Mouse (Mus musculus) layer of hippocampus, adult 8-10 months (tissue): Measurements from ENCODE around the gene 1700086D15Rik. TPM values are rescaled to one million over a fixed set of nuclear protein-coding genes. Genes with fewer than 3 reads are reported as not detected.

Experiments
- DNase-seq, 2 experiments: peaks; one replicate each; pipeline ENCODE4 v3.0.0; 2022; ENCODE audit warnings: low spot score in 2 of 2
- total RNA-seq, 4 experiments: library from RNA; stranded (reverse); gene quantifications; 2 replicates each; pipeline ENCODE4 v1.2.4; 2022

The 1700086D15Rik gene
- 1 to 10 TPM; 2.1 to 5.2 (median 2.7) TPM for total RNA-seq

DNA sequence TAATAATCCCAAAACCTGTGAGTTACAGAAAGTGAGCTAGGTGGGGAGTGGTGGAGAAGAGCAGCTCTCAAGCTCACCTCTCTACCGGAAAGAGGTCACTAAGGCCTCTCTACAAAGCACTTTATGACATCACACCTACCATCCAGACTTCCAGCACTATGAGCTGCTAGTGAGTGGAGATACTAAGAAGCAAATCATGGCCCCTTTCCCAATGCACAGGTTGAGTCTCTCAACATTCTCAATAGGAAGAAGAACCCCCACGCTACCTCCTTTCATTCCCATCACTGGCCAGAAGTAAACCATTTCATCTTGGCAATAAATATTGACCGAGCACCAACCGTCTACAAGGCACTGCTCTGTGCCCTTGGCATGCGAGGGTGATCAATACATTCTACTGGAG is at the start of gene 1700086D15Rik:
Gene 1700086D15Rik (minus strand): TSS at position 101 of the 400 bp plus-strand sequence.
- no peak for DNase-seq

DNA sequence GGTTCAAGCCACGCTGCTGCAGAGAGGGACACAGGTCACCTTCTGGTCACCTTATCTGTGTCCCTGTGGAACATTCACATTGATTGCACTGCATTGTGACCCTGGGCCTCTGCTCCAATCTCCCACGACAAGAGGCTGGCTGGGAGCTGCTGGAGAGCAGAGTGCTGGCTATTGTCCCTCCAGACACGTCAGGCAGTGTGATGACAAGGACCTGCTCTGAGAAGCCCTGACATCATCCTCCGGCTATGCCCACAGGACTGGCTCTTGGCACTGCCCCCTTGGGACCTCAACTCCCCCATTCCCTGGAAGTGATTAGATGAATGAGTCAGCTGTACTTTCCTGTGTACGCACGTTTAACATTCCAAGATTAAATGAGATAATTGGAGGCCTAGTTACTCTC is 49.8 kb upstream of the 1700086D15Rik start:
- DNase-seq, result no peak

DNA sequence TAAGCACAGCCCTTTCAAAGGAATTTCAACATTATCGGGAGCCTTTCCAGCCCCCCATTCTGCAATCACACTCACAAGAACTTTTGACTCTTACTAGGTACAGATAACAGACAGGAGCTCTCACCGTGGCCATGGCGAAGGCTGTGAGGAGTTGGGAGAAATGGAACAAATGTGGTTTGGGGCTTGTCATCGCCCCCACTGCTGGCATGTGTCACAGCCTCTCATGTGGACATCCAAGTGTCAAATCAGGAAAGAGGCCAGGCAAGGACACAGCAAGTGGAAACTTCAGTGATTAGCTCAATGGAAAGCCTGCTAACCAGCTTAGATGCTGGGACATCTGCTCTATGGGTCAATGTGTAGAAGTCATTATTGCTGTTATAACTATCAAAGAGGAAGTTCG is 45.6 kb upstream of the 1700086D15Rik start:
- DNase-seq, result no peak

DNA sequence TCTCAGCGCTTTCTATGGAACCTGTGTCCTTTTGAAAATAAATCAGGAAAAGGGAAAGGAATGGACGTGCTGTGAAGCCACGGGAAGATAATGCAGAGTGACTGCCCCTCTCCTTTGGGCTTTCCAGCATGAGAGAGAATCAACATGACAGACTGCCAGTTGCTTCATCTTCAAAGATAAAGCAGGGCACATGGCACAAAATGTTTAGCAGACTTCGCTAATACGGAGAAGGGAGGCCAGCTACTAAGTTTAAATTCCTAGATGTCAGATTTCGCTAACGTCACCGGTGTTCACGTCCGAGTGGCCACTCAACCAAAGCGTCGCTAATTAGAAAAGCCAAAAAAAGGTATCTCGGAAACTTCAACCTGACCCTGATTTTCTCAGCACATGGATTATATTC is 45.0 kb upstream of the 1700086D15Rik start:
- no peak for DNase-seq

DNA sequence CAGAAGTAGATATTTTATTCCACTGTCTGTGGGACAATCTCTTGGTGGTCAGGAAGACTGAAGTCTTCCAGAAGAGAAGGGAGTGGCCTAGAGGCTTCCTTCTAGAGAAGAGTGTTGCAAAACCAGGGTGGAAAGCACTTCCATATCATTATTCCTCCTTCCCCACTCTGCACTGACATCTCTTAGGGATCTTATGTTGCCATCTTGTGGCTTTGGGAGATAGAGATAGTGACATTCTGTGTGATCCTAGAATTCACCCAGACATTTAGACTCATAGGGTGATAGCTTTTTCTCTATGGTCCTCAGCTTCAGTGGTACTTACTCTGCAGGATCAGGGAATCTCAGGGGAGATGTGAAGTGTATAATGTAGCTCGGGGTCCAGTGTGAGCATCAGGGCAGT is 43.3 kb upstream of the 1700086D15Rik start:
- DNase-seq, result no peak

DNA sequence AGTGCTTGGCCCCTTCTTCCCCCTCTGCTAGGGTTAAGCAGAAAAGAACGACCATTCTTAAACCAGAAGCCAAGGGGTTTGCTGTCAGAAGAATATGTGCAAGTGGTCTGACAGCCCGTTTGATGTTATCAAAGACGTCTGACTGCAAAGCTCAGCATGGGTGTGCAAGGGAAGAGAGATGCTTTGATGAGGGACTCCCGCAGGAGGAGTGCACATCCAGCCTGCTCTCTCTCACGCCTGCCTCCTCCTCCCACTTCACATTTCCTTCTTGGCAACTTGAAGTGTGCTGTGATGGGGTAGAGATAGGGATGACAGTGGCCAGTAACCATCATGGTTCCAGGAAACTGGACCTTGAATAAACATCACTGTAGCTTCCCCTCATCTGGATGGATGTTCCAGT is 42.5 kb upstream of the 1700086D15Rik start:
- DNase-seq, result no peak

DNA sequence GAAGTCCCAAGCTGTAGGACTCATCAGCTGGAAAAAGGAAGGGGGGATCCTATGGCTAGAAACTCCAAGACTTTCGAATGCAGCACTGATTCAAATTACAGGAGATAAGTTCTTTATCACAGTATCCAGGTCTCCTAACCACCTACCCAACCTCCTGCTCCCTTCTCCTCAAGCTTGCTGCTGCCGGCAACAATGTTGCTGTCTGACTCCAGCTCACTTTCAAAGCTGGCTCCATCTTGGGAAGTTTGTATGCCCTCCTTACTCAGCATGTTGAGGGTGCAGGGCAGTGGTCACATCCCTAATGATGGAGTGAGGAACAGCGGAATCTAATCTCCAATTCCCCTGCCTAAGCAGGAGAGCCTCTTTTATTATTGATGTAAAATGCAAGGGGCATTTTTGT is 38.3 kb upstream of the 1700086D15Rik start:
- no peak for DNase-seq

DNA sequence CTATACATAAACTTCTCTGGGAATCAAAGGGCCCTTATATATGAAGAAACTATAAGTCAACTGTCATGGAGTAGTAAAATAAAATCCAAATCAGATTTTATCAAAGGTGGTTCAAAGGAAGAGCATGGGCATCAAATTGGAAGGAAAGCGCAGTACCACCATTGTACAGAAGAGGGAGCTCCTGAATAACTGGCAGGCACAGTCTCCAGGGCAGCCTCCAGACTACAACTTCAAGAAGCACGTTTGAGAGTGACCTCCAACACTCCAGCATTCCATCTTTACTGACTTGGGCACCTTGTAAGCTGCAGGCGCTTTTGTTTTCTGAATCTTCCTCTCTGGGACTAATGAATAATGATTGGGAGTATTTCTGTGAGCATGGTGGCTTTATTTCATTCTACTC is 37.6 kb upstream of the 1700086D15Rik start:
- peak; percentile 34 to 79 for DNase-seq

DNA sequence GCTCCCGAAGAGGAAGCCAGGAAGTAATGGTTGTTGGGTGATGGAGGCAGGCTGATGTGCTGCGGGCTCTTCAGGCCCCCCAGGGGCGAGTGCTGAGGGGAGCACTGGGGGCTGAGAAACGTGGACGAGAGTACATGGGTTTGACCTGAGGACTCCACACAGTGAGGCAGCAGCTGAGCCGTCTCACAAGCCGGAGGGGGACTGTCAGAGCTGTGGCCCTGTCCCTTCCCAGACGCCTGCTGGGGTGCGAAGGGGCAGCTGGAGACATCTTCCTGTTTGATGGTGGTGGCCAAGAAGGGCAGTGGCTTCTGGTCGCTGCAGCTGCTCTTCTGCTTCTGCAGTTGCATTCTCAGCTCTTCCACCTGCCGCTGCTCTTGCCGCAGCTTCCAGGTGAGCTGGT is 27.3 kb upstream of the 1700086D15Rik start:
- no peak for DNase-seq

DNA sequence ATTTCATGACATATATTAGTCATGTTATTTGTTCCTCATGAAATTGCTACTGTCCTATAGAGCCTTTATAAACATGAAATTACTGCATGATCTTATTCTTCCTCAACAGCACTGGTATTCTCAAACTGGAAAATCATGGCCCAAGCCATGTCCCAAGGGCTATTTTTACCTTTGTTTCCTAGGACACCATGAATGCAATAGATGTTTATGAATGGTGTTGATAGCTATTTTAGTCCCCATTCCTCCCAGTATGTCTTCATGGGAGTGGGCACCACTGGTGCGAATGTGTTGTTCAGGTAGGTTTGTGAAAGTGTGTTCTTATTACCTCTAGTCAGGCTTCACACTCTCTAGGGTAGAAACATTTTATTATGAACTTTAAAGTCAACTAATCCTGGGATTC is 25.4 kb upstream of the 1700086D15Rik start:
- no peak for DNase-seq

DNA sequence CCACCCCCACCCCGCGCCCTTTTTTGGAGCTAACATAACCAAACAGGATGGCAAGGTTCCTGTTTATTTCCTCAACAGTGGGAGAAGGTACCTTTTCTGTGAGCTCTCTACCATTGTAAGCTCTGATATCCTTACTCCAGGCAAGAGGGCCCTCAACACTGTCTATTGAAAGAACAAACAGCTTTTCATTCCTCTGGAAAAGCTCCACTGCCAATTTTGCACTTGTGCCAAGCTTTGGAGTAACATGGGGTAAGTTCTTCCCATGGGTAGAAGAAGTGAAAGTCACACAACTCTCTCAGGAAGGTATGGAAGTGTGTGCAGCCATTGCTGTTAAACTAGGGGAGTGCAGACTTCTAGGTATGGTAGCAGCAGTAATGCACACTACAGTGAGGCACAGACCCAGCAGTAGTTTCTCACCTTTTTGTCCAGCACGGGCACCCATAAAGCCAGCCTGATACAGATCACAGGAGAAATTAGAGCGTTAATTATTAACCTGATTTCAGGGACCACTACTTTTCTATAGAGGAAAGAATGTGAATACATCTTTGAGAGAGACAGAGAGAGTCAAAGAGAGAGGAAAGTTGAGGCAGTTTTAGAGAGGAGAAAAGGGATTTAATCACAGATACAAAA is 10.5 kb upstream of the 1700086D15Rik start:
- DNase-seq, result no peak

DNA sequence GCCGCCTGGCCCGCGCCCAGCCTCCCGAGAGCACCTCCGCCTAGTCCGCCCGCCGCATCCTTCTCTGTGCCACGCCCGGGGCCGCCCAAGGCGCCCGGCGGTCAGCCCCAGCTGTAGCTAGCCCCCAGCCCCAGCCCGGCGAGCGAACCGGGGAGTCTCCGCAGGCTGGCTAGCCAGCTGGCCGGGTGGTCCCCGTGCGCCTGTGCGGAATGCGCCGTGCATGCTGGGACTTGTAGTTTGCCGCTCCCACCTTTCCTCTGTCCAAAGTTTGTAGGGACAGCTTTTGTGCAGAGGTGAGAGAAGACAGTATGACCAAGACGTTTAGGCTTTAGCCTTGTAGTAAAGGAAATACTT is 3.1 kb upstream of the 1700086D15Rik start, which contains the start of gene Arhgap44:
Gene Arhgap44 (minus strand): TSS at position 195 of the 354 bp plus-strand sequence.
- peak; percentile 50 to 64 for DNase-seq

DNA sequence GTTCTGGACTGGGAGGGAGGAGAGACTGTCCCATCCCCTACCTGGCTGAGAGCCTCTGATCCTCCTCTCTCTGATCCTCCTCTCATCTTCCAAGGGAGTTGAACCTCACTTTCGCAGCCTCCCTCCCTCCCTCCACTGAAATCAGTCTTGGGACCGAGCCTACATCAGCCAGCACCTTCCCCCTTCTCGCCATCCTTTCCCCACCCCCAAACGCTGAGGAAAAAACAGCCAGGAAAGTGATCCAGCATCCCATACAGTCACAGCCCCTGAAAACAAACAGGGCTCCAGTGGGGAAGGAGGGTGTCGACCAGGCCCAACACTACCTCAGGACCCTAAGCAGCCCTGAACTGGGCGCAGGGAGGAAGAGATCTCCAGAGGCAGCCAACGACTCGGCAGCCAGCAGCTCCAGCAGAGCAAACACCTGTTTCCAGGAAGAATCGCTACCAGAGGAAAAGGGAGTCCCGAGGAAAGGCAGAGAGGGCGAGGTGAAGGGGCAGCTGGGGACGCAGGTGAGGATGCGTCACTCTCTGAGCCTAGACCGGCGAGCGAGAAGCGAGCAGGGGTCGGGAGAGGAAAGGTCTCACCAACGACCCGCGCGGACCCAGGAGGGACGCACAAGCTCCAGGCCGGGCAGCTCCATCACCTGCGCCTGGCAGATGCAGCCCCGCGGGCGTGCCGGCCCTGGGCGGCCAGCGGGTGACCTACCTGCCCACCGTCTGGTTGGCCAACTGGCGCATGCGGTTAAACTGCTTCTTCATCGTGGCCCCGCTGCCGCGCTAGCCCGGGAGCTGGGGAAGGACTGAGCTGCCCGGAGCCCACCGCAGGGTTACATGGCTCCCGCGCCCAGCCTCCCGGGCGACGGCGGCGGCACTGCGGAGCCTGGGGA is 2.4 kb upstream of the 1700086D15Rik start:
- peak; percentile 16 to 19 for DNase-seq

DNA sequence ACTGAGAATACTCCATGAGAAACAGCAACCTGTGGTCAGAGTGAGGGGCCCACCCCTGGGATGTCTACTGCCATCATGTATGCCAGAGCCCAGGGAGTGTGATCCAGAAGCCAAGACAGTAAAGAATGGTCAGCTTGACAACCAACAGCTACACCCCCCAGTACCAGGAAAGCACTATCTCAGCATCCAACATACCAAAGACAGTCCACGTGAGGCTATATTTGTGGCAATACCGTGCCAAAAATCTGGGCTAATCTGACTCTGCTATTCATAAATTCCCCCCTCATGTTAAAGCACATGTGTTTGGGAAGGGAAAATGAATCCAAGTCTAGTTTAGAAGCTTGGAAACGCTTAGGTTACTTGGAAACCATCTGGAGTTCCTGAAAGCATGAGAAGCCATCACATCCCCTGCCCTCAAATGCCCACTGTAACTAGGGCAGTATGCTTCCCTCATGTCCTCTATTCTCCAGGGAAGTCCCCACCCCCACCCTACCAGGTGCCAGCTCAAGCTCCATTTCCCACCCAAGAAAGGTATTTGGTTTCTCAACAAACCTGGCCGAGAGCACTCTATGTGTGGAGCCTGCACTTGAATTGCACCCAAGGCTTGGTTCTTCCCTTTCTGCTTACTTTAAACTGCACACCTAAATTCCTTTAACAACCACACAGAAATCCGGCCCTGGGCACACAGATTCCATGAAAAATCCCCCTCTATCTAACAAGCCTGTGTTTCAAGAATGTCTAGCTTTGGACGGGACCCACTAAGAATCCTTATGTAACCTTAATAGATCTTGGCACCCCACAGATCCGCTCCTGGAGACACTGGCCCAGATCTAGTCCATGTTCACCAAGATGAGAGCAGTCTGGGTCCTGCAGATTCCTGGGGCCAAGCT is 1.5 kb upstream of the 1700086D15Rik start:
- DNase-seq, result peak in 1 of 2 experiments; percentile 15

DNA sequence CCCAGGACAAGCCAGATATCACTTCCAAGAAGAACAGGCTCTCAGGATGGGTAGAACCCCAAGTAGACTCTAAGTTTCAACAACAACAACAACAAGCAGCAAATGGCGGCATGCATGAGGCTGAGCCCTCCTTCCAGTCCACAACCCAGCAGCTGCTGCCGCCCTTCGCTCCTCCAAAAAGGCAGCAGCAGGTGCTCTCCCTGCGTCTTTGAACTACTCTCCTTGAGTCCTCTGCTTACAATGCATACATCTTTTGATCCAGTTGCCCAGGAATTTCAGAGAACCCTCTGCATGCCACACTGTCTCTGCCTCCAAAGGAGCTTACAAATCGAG is 1.1 kb downstream of the 1700086D15Rik start:
- no peak for DNase-seq

DNA sequence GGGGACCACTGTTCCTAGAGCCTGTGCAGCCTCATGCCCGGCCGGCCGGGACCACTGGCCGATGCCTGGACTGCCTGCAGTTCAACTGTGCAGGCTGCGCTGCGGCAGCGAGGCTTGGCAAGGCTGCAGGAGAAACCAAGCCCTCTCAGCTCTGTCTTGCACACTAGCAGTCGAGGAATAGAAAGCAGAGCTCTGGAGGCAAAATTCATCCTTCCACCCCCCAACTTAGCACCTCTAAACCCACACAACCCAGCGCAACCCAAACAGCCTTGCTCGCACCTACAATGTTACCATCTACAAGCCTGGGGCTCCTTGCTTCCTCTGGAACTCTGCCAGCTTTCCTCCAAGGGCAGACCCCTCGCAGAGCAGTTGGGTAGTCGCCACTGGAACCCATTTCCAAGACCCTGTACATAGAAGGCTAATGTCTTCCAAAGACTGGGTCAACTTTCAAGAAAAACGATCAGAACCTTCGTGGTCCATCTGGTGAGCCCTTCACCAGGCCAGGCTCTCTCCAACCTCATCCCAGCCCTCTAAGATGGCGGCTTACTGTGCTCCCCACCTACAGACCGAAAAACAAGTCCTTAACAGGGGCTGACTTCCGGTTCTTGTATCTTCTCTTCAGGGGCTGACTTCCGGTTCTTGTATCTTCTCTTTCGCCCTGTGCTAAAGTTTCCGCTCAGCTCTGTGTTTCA is 1.6 kb downstream of the 1700086D15Rik start:
- DNase-seq, result no peak

DNA sequence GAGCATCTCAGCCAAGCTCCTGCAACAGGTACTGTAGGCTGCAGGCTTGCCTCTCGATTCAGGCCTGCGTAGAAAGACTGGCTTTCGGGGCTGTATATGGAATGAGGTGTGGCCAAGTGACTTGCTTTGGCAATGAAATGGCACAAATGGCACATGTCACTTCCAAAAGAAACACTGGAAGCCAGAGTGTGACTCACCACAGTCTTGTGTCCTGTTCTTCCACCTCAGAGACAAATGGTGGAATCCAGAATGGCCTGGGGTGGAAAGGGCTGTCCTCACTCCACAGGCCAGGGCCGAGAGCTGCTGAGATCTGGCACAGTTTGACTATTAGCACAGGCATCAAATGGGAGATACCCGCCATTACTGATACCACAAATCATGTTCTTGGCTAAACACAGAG is 6.7 kb downstream of the 1700086D15Rik start:
- no peak for DNase-seq

DNA sequence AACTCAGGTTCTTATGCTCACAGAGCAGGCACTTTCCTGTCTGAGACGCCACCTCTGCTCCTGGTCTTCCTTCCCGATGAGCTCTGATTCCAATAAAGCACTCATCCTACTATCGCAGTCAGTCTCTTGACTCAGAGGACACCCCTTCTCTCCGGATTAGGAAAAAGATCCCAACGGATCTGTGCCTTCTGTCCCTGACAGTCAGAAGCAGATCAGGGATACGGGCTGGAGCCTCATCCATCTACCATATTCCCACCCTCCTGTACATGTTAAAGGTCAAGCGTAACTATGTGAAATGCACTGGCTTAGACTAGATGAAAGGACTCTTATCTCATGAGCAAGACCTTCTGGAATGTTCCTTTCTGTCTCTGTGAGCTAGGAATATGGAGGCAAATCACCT is 11.2 kb downstream of the 1700086D15Rik start:
- DNase-seq, result no peak

DNA sequence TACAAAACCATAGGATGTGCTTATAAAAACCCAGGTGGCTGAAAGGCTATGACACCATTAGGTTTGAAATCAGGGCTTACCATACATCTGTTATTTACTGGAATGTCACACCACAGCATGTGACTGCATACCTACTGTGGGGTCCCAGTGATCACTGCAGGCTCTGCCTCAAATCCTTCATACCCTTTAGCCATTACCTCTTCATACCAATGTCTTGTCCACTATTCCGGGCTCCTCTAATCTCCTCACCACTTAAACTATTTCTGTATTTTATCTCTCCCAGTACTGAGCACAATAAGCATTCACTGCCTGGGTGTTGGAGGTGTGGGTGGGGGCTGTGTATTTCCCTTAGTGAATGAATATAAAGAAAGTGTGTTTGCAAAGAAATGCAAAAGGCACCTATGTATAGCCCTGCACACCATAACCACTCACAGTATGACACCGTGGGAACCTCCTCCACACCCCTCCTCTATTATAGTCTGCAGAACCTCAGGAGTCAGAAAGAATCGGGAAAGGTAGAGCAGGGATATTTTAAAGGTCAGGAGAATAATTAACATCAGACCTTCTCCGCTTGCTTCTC is 16.8 kb downstream of the 1700086D15Rik start:
- no peak for DNase-seq

DNA sequence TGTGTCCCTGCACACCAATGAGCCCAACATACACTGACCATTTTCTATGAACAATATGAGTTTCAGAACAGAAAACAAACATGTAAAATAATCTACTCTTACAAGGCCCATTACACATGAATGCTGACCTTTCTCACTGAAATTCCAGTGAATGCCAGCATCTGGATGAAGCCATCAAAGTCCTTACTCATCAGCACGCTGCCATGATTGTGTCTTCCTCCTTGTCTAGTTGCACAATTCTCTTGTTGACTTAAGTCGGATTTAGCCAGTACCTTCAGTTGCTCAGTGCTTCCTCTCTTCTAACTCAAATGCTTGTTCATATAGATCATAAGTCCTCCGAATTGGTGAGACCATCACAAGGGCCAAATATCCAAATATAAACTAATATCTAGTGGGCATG is 20.7 kb downstream of the 1700086D15Rik start:
- DNase-seq, result no peak

DNA sequence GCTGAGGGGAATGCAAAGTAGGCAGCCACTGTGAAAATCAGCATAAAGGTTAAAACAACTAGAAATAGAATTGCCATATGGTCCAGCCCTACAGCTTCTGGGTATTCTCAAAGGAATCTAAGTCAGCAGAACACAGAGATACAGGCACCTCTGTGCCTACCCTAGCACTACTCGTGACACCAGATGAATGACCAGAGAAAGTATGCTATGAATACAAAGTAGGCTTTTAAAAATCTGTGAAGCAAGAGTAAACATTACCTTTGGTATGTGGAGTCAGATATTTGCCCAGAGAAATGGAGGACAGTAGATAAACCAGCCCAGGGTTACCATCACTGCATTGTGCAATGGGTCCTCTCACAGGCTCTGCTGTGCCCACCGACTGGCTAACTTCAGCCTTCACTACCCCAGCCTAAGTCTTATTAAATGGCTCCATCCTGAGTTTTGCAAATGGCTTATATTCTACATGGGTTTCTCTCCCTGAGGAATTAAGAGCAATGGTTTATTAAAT is 22.5 kb downstream of the 1700086D15Rik start:
- DNase-seq, result no peak
